Mouse (Mus musculus): ENCODE measurements around the gene Cfap44.

Cfap44 gene

DNA sequence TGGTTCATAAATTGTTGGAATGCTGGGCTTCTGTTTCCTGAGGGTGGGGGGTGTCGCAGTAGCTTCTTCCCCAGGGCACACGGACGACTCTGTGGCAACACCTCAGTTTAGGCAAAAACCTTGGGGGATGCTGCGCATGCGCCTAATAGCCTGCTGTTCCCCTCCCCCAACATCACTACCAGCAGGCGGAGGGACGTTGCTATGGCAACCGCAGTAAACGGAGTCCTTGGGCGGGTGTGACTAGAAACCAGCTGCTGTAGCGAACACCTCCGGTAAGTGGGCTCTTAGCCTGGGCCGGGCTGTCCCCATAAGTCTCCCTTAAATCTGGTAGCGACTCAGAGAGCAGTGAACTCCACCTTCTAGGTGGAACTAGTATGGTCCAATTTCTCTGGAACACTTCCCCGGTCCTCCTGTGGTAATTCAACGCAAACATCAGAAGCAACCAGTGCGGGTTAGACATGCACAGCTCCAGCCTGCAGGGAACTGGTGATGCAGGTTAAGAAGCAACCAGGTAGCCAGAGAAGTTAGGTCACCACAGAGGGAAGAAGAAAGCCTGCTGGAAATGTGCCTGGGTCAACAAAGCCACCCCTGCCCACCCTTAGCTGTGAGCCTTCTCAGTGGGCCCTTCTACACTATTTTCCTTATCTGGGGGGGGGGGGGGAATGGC, at the start of gene Cfap44:
Gene Cfap44, plus strand, starts transcription at position 220 of the 667 bp plus-strand sequence.
- in situ Hi-C loops (cut with MboI, MseI), result no loop called here

DNA sequence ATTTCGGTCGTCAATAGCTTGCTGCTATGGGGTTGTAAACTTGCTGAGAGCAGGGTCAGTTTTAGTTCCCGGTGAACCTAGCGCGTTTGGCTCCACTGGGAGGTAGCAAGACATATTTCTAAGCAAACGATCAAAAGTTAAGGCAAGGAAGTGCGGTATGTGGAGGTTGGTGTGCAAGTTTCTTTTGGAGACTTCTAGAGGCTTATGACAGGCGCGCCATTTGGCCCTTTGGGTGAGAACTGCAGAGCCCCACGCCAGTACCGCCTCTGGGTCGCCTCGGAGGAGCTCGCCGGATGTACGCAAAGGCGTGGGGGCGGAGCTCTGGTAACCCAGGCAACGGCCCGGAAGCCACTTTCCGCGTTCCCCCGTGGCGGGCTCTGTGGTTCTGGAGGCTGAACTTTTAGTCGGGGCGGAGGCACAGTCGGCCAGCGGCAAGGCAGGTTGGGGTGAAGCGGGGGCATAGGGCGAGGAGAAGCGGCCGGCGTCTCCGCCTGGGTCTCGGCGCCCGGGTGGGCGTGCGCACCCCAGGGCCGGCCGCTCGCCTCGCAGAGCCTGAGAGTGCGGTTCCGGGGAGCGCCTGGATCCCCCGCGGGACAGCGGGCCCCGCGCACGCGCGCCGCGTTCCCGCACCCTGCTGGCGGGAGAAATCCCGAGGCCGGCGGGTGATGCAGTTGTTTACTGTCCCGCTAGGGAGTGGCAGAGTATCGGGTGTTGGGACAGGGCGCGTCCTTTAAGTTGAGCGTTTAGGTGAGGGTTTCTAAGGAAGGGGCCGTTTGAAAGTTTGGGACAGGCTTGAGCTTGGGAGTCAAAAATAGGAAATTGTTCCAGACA, 47.3 kb upstream of the Cfap44 start, which contains the start of gene Spice1:
Gene Spice1, plus strand, starts transcription at position 51 of the 831 bp plus-strand sequence.
- in situ Hi-C loops (cut with MboI, MseI), result no loop called here

DNA sequence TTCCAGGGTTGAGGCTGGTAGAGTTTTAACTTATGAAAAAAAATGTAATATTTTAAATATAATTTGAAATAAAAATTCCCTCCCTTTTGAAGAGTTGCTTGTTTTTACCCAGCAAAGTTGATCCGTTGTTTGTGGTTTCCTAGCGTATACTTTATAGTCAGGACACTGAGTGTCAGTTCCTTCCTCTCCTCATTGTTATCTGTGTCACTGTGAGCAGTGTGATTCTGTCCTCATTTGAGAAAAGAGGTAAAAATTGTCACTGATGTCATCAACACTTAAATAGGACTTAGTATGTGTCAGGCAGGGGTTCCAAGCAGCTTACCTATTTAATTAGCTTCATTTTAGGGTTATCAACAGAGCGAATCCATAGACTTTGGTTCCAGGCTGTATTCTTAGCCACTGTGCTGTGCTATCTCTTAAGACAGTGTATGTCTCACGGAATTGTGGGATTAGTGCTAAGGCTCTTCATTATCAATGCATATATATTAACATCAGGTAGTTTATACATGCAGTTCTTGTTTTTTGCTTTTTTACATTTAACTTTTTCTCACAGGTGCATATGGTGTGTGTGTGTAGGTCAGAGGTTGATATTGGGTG, 44.7 kb upstream of the Cfap44 start:
- in situ Hi-C loops (cut with MboI, MseI), result no loop called here

GRCm38 (mm10) chr16:44356291-44356690, 38.3 kb upstream of the Cfap44 start:
- in situ Hi-C loops (cut with MboI, MseI), result no loop called here

GRCm38 (mm10) chr16:44357571-44358268, 36.9 kb upstream of the Cfap44 start:
- in situ Hi-C loops (cut with MboI, MseI), result no loop called here

- in situ Hi-C loops (cut with MboI, MseI), result loop anchor here (5.0 kb wide), 1 partner anchor 120 kb away; no protein-coding TSS in a partner anchor
Observed at GRCm38 (mm10) chr16:44361921-44362890, 32.4 kb upstream of the Cfap44 start.

DNA sequence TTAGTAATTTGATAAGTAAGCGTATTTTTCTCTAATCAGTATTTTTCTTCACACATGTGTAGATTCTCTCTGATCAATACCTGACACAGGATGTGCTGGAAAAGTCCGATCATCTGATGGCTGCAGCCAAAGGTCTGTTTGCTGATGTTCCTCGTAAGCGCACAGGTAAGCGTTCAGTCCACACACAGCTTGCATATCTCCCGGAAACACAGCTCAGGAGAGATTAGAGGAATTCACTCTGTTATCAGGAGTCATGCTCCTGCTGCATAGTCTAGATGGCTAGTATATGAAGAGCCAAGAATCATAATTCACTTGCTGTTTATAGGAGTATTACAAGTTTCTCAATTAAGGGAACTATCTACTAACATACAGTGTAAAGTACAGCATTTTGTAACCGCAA, 29.1 kb upstream of the Cfap44 start:
- in situ Hi-C loops (cut with MboI, MseI), result no loop called here

- in situ Hi-C loops (cut with MboI, MseI), result no loop called here
Observed at GRCm38 (mm10) chr16:44375459-44375858, 19.1 kb upstream of the Cfap44 start.

DNA sequence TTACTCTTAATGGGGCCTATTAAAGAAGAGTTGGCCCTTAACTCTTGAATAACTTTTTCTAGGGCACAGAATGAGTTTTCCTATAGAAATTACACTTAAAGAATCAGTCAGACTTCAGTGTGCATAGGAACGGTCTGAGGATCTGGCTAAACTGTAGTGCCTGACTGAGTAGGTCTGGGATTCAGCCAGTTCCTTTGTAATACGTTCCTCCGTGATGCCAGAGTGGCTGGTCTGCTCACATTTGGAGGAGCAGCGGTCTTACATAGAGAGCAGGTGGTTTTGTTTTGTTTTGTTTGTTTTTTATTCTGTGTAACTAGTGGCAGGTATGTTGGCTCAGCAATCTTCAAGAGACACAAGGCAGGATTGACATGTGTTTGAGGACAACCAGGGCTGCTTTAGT, 14.6 kb upstream of the Cfap44 start:
- in situ Hi-C loops (cut with MboI, MseI), result no loop called here

DNA sequence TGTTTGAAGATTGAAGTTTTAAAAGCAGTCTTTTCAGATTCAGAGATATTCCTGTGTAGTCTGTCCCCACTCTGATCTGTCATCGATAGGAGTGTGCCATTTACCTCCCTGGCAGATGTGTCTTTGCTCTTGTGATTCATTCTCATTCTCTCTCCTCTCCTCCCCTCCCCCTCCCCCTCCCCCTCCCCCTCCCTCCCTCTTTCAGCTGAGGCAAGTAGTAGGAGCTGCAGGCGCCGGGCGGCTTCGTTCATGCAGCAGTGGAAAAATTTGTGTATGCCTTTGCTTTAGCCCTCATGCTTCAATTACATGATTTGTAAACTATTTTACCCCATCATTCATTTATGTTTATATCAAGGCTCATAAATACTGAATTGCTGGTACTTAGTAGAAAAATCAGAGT, 13.0 kb upstream of the Cfap44 start:
- in situ Hi-C loops (cut with MboI, MseI), result no loop called here

- in situ Hi-C loops (cut with MboI, MseI), result no loop called here
Observed at GRCm38 (mm10) chr16:44383549-44383948, 11.0 kb upstream of the Cfap44 start.

DNA sequence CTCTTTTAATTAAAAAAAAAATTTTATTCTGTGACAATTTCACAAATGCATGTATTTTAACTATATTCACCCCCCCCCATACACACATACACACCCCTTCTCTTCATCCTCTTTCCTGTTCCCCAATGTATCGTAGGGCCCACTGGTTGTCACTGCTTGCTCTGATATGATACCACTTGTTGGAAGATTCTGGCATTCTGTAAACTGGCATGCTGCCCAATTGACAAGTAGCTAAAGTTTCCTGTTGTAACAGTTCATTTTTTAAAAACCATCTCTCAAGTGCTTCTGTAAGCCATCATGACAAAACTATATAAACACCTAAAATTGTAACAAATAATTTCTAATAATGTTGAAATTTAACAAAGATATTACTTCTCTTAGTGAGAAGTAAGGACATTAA, 10.3 kb upstream of the Cfap44 start:
- in situ Hi-C loops (cut with MboI, MseI), result no loop called here

DNA sequence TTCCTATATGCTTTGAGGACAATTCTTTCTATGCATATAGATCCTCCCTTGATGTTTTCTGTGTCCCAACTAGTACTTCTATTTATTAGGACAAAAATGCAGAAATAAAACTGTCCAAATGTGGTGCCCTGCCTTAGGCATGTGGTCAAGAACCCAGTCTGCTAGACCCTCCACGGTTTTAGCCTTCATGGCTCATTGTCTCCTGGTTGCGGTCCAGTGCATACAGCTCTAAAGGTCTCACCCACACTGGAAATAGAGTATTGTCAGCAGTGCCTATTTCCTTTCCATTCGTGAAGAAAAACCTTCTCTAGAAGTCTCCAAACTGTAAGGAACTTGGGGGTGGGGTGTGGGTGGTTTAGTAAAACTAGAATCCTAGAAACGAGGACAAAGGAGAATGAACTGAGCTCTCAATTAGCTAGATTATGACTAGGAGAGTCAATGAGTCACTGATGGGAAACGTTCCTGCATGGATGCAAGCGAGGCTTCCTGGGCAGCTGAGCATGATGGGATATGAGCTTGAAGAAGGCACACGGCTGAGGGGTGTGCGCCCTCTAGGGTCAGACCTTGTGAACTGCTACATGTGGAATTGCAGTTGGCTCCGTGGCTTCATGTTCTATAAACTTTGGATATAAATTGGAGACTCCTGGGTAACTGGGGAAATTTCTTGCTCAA, 2.6 kb upstream of the Cfap44 start:
- in situ Hi-C loops (cut with MboI, MseI), result no loop called here

- in situ Hi-C loops (cut with MboI, MseI), result no loop called here
Observed at GRCm38 (mm10) chr16:44404933-44405332, 10.3 kb downstream of the Cfap44 start.

- in situ Hi-C loops (cut with MboI, MseI), result no loop called here
Observed at GRCm38 (mm10) chr16:44407211-44407610, 12.6 kb downstream of the Cfap44 start.

DNA sequence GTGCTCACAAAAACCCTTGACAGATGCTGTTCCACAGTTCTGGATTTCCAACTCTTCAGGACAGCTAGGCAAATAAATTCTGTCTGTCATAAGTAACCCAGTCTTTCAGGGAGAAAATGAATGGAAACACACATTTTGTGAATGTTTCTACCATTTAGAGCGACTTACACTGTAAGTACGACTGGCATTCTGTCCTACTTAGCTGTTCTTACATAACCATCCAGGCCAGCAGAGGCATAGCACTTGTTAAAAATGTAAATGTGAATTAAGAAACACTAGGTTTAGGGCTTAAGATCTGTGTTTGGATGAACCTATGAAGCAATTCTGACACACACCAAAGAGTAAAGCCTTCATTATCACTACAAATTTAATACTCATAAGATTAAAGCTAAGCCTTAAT, 13.7 kb downstream of the Cfap44 start:
- in situ Hi-C loops (cut with MboI, MseI), result no loop called here

- in situ Hi-C loops (cut with MboI, MseI), result no loop called here
Observed at GRCm38 (mm10) chr16:44410176-44410575, 15.6 kb downstream of the Cfap44 start.

GRCm38 (mm10) chr16:44417596-44417995, 23.0 kb downstream of the Cfap44 start:
- in situ Hi-C loops (cut with MboI, MseI), result no loop called here

- in situ Hi-C loops (cut with MboI, MseI), result no loop called here
Observed at GRCm38 (mm10) chr16:44421735-44422134, 27.1 kb downstream of the Cfap44 start.

DNA sequence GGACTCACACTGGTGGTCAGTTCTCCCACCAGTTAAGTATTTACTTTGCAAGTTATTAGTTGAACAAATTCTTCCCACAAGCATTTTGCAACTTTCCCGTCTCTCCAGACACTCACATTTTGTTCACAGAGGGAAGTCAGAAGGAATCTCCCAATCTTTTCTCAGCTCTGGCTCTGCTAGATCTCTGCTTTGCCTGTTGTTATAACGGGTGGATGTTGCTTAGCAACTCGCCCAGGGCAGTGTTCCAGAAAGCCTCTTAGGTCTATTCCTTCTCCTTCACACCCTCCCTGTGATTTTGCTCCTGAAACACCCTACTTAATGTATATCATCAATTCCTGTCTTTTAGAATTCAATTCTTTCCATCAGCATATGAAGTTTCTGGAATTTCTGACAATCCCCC, 28.9 kb downstream of the Cfap44 start:
- in situ Hi-C loops (cut with MboI, MseI), result no loop called here

All from T-helper 1 cell (primary cell).